Mouse (Mus musculus) urinary bladder, adult 2 months (tissue): ENCODE results near the gene Map3k14. TPM values are rescaled to one million over a fixed set of nuclear protein-coding genes. Genes with fewer than 3 reads are reported as not detected.
"Not testable (repeated sequence)": the region's sequence is repeated elsewhere in the genome, so short reads cannot be mapped to it uniquely, and the experiment has no call there.

Experiments used
- DNase-seq: peaks from one replicate; pipeline ENCODE4 v3.0.0; 2022; ENCODE audit warnings: low spot score
- polyA plus RNA-seq: library from polyadenylated mRNA; depleted of rRNA; stranded (reverse); fragments of >200 nt; gene quantifications from 2 replicates; pipeline ENCODE4 v1.2.3, GENCODE M21; 2012

The Map3k14 gene
- polyA plus RNA-seq, 1 experiment = 6.6 TPM

DNA sequence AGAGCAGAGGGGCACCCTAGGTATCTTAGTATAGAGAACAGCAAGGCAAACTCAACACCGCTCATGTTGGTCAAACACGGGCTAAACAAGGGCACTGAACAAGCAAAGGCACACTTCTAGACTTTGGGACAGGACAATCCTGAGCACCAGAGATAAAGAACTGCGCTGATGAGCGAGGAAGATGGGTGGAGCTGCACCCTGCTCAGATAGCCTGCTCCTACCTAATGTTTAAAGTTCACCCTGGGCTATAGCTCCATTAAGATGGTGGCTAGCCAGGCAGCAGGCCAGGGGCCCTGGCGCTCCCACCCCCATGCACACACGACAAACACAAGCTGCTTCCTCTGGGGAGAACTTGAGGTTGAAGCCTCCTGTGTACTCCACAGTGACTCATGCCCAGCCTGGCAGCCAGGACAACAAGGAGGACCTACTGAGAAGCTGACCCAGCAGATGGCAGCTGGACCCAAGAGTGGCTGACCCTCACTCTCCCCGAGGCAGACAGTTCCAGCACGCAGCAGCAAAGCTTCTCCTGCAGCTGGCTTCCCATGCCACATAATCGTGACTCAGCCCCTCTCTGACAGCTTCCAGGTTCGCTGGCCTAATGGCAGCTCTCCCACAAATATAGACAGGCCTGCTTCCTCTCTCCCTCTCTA, 21.1 kb downstream of the Map3k14 start:
- peak; percentile 38 for DNase-seq

DNA sequence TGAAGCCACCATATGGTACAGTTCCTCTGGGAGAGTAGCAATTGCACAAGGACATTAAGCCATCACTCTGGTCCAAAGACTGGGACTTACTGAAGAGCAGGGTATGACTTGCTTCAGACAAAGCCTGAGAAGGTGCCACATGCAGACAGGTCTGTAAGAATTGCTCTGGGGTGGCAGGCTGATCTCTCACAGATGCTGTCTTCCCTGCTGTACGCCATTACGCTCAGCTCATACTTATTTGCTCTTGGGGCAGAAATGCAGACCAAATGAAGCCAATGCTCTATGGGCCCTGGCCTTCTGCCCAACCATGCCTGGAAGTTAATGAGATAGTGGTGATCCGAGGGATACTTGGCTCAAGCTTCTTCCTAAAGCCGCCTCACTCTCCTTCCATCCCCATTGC, 22.4 kb downstream of the Map3k14 start:
- DNase-seq = no peak

DNA sequence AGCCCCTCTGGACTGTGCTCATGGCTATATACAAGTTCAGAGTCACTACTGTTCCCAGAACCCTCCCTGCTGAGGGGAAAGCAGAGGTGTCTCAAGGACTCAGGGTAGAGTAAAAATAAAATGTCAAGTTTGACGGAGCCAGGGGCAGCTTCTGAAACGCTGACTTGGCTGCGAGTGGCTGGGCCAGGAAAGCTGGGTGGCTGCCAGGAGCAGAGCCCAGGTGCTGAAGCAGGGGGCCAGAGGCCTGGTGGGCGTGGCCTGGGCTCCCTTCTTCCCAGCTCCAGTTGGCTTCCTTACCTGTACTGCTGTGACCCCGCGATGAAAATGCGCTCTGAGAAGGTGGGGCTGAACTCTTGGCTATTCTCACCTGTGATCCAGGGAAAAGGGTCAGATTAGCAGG, 26.5 kb downstream of the Map3k14 start:
- DNase-seq = peak; percentile 19

DNA sequence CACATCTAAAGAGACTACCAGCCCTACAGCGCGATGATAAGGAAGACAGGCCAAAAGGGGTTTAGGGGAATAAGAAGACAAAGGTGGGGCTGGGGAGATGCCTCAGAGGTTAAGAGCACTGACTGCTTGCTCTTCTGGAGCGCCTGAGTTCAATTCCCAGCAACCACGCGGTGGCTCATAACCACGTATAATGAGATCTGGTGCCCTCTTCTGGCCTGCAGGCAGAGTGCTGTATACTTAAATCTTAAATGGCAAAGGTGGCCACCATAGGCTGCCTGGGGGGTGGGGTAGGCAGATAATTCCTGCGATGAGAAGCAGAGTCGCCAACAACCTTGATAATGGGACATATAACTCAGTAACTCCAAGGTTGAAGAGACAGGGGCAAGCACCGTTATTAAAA, 29.5 kb downstream of the Map3k14 start:
- DNase-seq = no peak

DNA sequence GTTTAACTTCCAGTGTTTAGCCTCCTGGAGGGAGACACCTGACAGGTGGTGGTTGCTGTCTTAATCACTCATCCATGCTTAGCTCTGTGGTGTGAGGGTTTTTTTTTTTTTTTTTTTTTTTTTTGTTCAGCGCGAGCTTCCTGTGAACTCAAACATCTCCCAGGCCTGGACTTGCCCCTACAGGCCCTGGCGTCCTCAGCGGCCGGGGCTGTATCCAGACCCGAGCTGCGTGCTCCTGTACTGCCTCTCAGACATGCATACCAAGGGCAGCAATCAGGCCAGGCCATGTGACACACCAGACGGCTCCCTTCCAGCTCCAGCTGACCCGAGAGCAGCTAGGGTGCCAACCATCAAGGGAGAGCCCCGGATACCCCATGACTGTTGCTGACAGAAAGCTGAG, 30.4 kb downstream of the Map3k14 start:
- peak; percentile 65 for DNase-seq

DNA sequence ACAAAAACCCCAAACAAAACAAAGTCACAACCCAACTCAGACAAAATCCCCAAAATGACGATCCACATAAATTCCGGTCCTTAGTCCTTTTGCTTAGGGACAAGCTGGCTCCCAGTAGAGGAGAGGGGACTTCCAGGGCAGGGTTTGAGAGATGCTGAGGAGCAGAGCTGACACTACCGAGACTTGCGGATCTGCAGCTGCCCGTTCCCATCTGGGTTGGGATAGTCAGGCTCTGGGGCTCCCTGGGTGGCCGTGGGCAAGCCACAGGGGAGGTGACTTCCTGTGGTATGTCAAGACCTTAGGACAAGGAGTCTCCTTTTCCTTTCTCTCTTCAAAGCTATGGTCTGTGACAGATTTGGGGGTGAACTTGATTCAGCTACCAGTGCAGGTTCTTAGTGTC, 30.8 kb downstream of the Map3k14 start:
- no peak for DNase-seq

DNA sequence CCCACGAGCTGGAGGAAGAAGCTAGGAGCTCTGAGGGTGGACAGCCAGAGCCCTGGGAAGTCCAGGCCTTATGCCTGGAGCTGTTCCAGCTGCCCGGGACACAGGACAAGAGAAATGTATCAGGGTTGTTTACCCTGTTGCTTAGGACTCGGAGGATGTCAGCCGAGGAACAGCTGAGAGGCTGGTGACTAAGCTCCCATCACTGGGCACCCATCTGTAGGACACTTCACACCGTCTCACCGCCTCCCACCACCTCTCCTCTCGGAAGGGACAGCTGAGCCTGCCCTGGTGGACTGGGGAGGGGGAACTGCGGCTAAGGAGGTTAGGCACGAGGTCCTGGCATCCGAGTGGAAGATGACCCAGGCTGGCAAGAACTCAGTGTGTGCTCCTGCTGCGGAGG, 31.6 kb downstream of the Map3k14 start:
- DNase-seq = no peak

DNA sequence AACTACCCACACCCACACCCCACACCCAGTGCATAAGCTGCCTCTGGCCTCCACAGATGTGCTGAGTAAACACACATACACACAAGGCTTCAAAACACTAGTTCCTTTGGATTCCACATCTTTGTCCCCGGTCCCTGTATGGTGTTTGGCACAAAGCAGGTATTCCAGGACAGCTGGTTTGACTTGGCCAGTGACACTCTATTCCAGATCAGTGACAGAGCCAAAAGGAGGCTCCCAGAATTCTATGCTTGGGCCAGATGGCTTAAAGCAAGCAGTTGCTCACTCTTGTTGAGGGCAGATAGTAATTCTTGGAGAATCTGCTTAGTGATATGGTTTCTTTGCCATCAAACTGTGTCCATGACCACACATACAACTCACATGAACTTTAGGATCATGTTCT, 32.8 kb downstream of the Map3k14 start:
- DNase-seq = no peak

DNA sequence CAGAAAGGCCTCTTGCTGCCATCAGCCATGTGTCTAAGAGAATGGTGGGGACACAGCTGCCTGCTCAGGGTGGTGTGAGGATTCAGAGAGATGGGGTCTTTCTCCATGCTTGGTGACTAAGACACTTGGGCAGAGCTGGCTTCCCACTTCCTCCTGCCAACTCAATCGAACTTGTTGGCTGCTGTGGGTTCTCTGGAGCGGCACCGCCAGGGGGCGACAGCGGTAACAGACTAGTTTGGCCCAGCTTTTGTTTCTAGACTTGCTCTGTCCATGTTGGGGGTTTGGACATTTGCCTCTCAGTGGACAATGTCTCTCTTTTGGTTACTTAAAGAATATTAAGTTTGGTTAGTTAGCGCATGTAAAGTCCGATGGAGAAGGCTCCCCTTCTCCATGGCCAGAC, 34.3 kb downstream of the Map3k14 start:
- DNase-seq = peak; percentile 63

DNA sequence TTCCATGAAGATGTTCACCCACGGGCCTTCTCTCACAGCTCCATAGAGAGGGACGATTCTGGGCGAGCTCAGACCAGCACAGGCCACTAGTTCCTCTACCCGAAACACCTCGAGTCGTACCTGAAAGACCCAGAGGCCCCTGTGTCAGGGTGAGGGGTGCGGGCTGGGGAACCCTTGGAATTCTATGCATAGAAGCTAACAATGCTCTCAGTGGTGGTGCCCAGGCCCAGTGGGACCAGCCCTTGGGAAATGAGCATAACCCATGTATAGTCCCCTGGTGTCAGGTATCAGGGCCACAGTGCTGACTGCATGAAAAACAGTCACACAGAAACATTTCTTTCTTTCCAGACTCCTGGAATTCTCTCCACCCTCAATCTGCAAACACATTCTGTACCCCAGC, 35.9 kb downstream of the Map3k14 start:
- DNase-seq = no peak

DNA sequence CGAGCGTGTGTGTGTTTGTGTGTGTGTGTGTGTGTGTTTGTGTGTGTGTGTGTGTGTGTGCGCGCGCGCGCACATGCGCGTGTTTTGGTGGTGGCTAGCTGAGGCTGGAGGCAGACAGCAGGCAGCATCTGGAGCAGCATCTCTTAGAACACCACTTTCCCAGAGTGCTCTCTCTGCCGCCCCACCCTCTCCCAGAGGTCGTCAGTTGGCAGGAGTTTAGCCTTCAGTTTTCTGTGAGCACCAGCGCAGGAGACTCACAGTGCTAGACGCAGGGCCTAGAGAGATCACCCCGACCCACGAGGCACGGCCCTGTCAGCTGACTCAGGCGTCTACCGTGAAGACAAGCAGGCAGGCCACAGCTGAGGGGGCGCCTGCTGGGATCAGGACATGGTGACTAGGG, 36.6 kb downstream of the Map3k14 start:
- DNase-seq = no peak

DNA sequence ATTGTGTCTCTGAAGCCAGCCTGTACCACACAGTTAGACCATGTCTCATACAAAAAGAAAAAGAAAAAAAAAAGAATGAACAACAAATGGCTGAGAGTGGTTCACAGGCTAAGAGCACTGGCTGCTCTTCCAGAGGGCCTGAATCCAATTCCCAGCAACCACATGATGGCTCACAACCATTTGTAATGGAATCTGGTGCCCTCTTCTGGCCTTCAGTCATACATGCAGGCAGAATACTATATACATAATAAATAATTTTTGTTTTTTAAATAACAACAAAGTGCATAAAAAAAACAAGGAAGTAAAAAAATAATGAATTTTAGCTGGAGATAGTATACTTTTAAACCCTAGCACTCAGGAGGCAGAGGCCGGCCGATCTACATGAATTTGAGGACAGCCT, 37.7 kb downstream of the Map3k14 start:
- DNase-seq = no peak

DNA sequence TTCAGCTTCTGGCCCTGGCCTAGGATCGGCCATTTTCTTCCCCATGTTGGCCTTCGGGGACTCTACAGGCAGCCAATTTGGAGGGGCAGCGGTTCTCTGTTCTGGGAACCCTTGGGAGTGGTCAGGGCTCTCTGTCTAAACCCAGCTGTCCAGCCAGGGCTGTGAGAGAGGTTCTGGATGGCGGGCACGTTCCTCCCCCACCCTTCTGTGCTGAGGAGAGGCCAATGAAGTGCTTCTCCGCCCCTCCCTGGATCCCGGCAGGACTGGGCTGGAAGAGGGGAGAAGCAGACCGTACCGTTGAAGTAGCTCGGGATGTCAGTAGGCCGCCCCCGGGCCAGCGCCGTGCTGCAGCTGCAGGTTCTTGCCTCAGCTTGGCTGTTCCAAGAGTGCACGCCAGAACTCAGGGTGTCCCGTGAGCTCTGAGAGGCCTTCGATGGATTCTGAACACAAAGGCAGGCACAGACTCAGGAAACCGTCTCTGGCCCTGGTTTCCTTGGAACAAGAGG, 43.3 kb downstream of the Map3k14 start:
- DNase-seq = no peak

DNA sequence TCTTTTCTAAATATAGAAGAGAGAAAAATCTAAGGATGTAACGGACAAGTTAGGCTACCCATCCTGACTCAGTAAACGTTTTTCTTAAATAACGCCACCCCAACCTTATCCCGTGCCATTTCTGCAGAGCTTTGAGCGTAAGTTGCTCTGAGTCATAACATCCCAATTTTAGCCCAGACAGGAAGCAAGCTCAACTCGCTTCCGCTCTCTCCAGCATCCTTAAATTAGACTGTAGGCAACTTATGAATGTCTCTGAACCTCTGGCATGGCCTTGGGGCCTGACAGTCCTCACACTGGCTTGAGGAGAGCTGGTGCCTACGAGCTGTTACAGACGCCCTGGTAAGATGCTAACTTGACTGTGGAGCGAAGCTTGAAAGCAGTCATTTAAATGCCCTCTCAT, 43.8 kb downstream of the Map3k14 start:
- DNase-seq = no peak

DNA sequence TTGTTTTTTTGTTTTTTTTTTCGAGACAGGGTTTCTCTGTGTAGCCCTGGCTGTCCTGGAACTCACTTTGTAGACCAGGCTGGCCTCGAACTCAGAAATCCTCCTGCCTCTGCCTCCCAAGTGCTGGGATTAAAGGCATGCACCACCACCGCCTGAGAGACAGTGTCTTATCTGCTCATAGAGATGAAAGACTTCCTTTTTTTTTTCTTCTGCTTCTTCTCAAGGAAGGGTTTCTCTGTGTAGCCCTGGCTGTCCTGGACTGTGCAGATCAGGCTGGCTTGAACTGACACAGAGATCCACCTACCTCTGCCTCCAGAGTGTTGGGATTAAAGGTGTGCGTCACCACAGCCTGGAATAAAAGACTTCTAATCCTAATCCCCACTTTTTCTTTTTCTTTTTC, 44.6 kb downstream of the Map3k14 start:
- DNase-seq = not testable (repeated sequence)

DNA sequence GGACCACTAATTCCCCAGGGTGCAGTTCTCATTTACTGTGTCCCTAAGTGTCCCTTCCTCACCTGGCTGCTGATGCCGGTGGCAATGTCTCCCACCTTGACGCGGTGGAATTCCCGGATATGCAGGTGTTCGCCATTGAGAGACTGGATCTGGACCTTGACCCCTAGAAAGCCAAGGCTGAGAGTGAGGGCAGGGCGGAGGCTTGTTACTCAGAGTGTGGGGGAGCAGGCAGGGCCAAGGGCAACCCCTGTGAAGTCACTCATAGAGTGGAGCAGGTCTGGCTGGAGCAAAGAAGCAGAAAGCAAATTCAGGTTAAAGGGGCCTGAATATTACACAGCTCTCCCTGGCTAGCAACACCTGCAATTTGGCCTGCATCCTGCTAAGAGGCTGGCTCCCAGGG, 45.8 kb downstream of the Map3k14 start:
- DNase-seq = no peak

DNA sequence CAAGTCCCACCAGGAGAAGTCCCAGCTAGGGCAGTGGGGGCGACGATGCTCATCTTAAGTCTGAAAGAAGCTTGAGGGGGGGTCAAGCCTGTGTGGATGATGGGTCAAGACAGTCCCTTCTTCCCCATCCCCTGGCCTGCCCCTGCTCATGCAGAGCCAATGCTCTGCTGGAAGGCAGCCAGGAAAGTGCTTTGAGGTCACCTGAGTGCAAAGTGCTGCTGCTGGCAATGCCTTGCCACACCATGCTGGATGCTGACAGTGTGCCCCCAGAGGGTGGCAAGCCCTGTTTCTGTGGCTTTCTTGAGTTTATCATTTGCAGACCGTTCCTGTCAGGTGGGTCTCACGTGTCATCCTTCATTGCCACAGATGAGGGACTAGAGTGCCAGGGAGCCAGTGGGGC, 47.3 kb downstream of the Map3k14 start:
- no peak for DNase-seq

DNA sequence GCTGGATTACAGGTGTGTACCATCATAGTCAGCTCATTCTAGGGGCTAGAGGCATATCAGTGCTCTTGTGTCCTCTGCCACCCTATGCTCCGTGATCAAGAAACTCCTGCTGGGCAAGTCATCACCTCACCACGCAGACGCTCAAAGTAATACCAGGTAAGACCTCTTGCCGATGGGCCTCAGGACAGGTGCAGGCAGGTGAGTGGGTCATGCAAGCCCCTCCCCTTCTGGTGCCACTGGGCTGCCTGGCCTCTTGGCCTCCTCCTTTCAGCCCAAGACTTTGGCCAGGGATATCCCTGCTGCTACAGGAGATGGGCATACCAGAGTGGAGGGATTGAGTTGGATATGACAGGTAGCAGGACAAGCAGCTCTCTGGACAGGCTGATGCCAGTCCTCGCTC, 48.0 kb downstream of the Map3k14 start:
- DNase-seq = peak; percentile 18

DNA sequence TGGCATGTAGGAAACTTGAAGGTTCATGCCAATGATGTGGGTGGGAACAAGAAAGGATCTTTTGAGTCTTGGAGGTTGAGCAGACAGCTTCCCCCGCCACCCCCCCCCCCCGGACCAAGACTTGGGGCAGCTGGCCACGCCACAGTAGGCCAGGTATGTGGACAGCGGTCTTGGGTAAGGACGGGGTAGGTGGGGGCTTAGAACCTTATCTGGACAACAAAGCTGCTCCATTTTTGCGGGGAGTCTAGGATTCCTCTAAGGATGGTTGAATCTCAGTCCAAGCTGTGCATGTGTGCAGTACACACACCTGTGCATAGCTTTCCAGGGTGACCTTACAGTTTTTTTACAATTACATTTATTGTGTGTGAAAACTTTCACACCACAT, 48.8 kb downstream of the Map3k14 start:
- DNase-seq = no peak

DNA sequence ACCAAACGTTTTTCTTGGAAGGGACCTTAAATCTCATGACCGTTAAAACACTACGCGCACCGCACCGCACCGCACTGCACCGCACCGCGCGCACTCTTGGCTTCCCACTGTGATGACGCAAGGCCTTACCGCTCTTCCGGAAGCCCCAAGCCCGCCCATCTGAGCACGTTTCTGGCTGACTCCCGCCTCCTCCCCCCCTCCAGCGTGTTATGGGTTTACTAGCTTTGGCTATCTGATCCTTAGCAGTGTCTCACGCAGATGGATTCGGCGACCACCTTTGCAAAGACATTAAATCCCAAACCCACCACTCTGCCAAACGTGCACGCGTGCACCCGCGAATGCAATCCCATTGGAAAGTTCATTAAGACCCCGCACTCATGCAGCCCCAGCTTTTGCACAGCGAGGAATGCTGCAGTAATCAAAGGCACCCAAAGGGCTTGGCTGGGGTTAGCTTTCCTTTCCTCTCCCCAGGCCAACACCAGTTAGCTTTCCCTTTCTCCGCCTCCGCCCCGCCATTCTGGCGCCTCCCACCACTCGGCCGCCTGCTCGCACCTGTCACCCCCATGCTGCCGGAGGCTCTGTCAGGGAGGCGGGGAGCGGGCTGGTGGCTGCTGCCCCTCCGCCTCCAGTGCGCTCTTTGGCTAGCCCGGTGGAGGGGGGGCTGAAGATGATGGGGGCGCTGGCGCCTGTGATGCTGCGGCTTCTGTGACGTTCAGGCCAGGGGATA, 49.3 kb downstream of the Map3k14 start, which contains the start of gene Spata32:
Gene Spata32, minus strand, starts transcription at position 643 of the 727 bp plus-strand sequence.
- peak; percentile 28 for DNase-seq

DNA sequence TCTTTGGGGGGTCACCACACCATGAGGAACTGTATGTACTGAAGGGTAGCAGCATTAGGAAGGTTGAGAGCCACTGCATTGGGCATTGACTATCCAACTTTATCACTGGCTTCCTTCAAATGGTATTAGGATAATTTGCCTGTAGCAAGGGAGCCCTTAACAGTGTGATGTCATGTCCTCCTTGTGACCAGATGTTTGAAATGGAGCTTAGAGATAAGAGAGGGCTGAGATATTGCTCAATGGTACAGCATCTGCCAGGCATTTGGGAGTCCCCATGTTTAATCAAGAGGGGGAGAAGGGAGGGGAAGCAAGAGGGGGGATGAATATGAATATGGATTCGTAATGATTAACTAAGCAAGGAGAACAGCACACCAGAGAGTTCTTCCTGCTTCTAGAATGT, 51.9 kb downstream of the Map3k14 start:
- no peak for DNase-seq

DNA sequence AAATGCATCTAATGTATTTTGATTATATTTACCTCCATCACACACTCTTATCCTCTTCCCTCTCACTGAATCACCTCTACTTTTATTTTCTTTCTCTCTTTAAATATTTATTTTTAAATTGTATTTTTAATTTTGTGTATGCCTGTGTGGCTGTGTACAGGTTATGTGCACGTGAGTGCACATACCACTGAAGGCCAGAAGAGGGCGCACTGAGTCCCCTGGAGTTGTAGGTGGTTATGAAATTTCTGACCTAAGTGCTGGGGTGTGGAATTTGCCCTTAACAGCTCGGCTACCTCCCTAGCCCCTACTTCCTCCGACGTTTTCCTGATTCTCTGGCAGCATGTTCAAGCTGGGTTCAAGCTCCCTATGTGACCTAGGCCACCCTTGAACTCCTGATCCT, 53.6 kb downstream of the Map3k14 start:
- DNase-seq = no peak

DNA sequence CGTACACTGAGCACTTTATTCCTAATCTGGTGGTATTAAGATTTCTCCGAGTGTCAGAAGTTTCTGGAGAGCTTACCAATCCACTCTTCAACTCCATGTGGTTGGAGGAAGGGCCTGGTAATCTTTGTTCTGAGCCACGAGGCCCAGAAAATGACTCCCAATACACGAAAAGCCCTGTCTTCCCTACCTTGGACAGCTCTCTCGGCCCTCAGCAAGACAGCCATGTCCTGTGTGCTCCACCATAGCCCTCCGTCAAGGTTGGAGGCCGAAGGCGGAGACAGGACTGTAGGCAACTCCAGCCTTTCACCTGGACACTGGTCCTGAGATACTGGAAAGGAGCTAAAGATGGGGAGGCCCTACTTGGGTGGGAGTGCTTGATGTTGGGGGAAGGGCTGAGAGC, 57.0 kb downstream of the Map3k14 start:
- no peak for DNase-seq

DNA sequence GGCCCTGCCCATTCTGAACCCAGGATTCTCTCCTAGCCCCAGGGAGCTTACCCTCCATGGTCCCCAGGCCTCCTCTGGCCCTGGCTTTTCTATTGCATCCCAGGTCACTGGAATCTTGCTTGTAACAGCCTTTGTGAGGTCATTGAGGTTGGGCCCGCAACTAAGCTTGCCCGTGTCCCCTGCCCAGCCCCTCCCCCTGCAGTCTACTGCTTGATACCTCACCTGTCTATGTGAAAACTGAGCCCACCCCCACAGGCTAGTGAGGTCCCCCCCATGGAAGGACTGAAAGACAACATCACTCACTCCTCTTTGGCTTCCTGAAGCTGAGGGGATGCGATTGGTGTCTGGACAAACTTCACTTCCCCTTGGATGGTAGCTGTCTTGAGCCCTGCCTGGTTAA, 58.8 kb downstream of the Map3k14 start, which contains the start of gene 1700023F06Rik:
Gene 1700023F06Rik, minus strand, starts transcription at position 101 of the 400 bp plus-strand sequence.
- DNase-seq = peak; percentile 15
